9 mouse cellular contexts compared by ENCODE assay signal in the genomic region with DNA sequence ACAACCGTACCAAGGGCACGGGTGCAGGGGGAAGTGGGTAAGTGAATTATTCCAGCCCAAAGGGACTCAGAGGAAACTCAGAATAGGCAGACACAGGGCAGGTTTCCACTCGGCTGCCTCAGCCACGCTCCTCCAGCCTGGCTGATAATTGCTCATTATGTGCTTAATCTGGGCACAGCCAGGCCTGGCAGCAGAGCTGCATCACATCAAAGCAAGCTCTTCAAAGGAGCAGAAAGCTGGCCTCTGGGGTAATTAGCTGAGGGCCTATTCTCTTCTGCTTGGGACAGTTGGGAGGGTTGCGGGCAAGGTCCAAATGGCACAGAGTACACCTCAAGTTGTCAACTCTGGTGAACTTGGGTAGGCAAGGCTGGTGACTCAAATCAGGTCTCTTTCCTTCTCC.
A peak's percentile ranks its signal among the peaks of the same experiment; 100 is the strongest.
DNase-seq lines count a peak whose midpoint lies in the region; ATAC-seq and TF ChIP-seq lines count a peak whose summit lies in the region.
"Had no signal": no experiment of that assay in that cellular context is flagged by ENCODE, and none has a peak within 500 bp of the region (broad histone marks: within the 10 kb centered on the region; RNA-seq: fewer than 3 reads in every experiment).

No protein-coding gene starts in this region.

- no peaks in the 10 kb centered on the region for H3K9me3 ChIP-seq in hindbrain, embryonic 14.5 days (ENCODE audit: control insufficient read depth, low read length)
- no peaks in the 10 kb centered on the region for H3K9me3 ChIP-seq in hindbrain, embryonic 13.5 days
- H3K9me3 ChIP-seq in intestine, postnatal 0 days (ENCODE audit: control insufficient read depth) = no peaks in the 10 kb centered on the region
- no peaks in the 10 kb centered on the region for H3K9me3 ChIP-seq in heart, embryonic 11.5 days (replicated peaks; ENCODE audit: control insufficient read depth, low read length)

- no peak overlapping the region for H3K4me3 ChIP-seq in hindbrain, embryonic 14.5 days (replicated peaks; ENCODE audit: low read length)
- no peak overlapping the region for H3K4me3 ChIP-seq in hindbrain, embryonic 13.5 days
- no peak overlapping the region for H3K4me3 ChIP-seq in intestine, postnatal 0 days (ENCODE audit: low read depth, low read length)
- no peak overlapping the region for H3K4me3 ChIP-seq in heart, embryonic 11.5 days (ENCODE audit: low read depth, low read length)

- 43% methylated on average over 5 of the region's 5 CpGs for WGBS in hindbrain, embryonic 14.5 days
- WGBS in hindbrain, embryonic 13.5 days = 42% methylated on average over 5 of the region's 5 CpGs
- WGBS in intestine, postnatal 0 days = 49% methylated on average over 5 of the region's 5 CpGs
- WGBS in heart, embryonic 11.5 days (ENCODE audit: insufficient replicate concordance) = 57% methylated on average over 5 of the region's 5 CpGs

- no peak overlapping the region for H3K9ac ChIP-seq in hindbrain, embryonic 14.5 days
- no peak overlapping the region for H3K9ac ChIP-seq in hindbrain, embryonic 13.5 days
- H3K9ac ChIP-seq in intestine, postnatal 0 days (ENCODE audit: low read depth, low read length) = no peak overlapping the region
- H3K9ac ChIP-seq in heart, embryonic 11.5 days (ENCODE audit: low read depth, low read length) = no peak overlapping the region

- no peaks in the 10 kb centered on the region for H3K36me3 ChIP-seq in hindbrain, embryonic 14.5 days (replicated peaks; ENCODE audit: control insufficient read depth, insufficient read depth)
- no peaks in the 10 kb centered on the region for H3K36me3 ChIP-seq in hindbrain, embryonic 13.5 days
- no peaks in the 10 kb centered on the region for H3K36me3 ChIP-seq in intestine, postnatal 0 days (ENCODE audit: control insufficient read depth, insufficient read depth)
- no peaks in the 10 kb centered on the region for H3K36me3 ChIP-seq in heart, embryonic 11.5 days (ENCODE audit: control insufficient read depth, insufficient read depth, low read length)

- no peak overlapping the region for H3K4me2 ChIP-seq in hindbrain, embryonic 14.5 days (replicated peaks)
- no peak overlapping the region for H3K4me2 ChIP-seq in hindbrain, embryonic 13.5 days
- no peak overlapping the region for H3K4me2 ChIP-seq in intestine, postnatal 0 days (replicated peaks; ENCODE audit: low read depth)
- H3K4me2 ChIP-seq in heart, embryonic 11.5 days = no peak overlapping the region

- DNase-seq in hindbrain, embryonic 14.5 days (ENCODE audit: low spot score) = peak; percentile 30
- peak; percentile 58 to 78 for DNase-seq in layer of hippocampus, postnatal 14 days (ENCODE audit: low spot score in 2 of 2)
- peak; percentile 8 for DNase-seq in right cerebral cortex, postnatal 25 days
- no peak for DNase-seq in cerebellum, postnatal 25 days
- no peak for DNase-seq in urinary bladder, postnatal 10 days (ENCODE audit: low spot score)
- DNase-seq: gastrocnemius, postnatal 10 days had no signal

- no peaks in the 10 kb centered on the region for H3K4me1 ChIP-seq in hindbrain, embryonic 14.5 days (replicated peaks; ENCODE audit: control insufficient read depth, insufficient read depth, low read length)
- no peaks in the 10 kb centered on the region; the same call in 1 of the 2 replicates for H3K4me1 ChIP-seq in hindbrain, embryonic 13.5 days (replicated peaks)
- no peaks in the 10 kb centered on the region for H3K4me1 ChIP-seq in intestine, postnatal 0 days (replicated peaks; ENCODE audit: control insufficient read depth, insufficient read depth, low read length)
- H3K4me1 ChIP-seq in heart, embryonic 11.5 days (ENCODE audit: control insufficient read depth, insufficient read depth, low read length) = no peaks in the 10 kb centered on the region

- no peak for TF ChIP-seq CTCF in intestine, postnatal 0 days (IDR thresholded peaks at IDR 0.05; ENCODE audit: low read depth)

- H3K27me3 ChIP-seq in hindbrain, embryonic 14.5 days (ENCODE audit: control insufficient read depth, insufficient read depth, low read length) = no peaks in the 10 kb centered on the region
- H3K27me3 ChIP-seq in hindbrain, embryonic 13.5 days = no peaks in the 10 kb centered on the region
- H3K27me3 ChIP-seq in intestine, postnatal 0 days (replicated peaks; ENCODE audit: control insufficient read depth, insufficient read depth, low read length) = no peaks in the 10 kb centered on the region
- no peaks in the 10 kb centered on the region for H3K27me3 ChIP-seq in heart, embryonic 11.5 days (ENCODE audit: control insufficient read depth, insufficient read depth, low read length)

- H3K27ac ChIP-seq in hindbrain, embryonic 14.5 days = no peak overlapping the region
- no peak overlapping the region for H3K27ac ChIP-seq in hindbrain, embryonic 13.5 days
- no peak overlapping the region for H3K27ac ChIP-seq in intestine, postnatal 0 days (ENCODE audit: low read depth, low read length)
- H3K27ac ChIP-seq in heart, embryonic 11.5 days (ENCODE audit: low read depth, low read length) = no peak overlapping the region

- ATAC-seq in hindbrain, embryonic 14.5 days (ENCODE audit: low FRiP score) = peak; percentile 55; the same call in 1 of the 2 replicates
- no peak for ATAC-seq in hindbrain, embryonic 13.5 days (ENCODE audit: low FRiP score)
- ATAC-seq in intestine, postnatal 0 days = peak; percentile 89
- ATAC-seq in heart, embryonic 11.5 days (replicated peaks; ENCODE audit: insufficient number of reproducible peaks, low FRiP score, low TSS enrichment) = no peak

Comparison
In these comparisons a context has a peak if more than half of its experiments do, and no peak if none do; other contexts are left out.
1. ATAC-seq: peak in hindbrain, embryonic 14.5 days (single experiment) and intestine, postnatal 0 days (single experiment); none in hindbrain, embryonic 13.5 days (single experiment) and heart, embryonic 11.5 days (single experiment).
2. DNase-seq: peak in hindbrain, embryonic 14.5 days (single experiment), layer of hippocampus, postnatal 14 days (2 of 2) and right cerebral cortex, postnatal 25 days (single experiment); none in cerebellum, postnatal 25 days (0 of 2) and urinary bladder, postnatal 10 days (single experiment).